In the genomic region with DNA sequence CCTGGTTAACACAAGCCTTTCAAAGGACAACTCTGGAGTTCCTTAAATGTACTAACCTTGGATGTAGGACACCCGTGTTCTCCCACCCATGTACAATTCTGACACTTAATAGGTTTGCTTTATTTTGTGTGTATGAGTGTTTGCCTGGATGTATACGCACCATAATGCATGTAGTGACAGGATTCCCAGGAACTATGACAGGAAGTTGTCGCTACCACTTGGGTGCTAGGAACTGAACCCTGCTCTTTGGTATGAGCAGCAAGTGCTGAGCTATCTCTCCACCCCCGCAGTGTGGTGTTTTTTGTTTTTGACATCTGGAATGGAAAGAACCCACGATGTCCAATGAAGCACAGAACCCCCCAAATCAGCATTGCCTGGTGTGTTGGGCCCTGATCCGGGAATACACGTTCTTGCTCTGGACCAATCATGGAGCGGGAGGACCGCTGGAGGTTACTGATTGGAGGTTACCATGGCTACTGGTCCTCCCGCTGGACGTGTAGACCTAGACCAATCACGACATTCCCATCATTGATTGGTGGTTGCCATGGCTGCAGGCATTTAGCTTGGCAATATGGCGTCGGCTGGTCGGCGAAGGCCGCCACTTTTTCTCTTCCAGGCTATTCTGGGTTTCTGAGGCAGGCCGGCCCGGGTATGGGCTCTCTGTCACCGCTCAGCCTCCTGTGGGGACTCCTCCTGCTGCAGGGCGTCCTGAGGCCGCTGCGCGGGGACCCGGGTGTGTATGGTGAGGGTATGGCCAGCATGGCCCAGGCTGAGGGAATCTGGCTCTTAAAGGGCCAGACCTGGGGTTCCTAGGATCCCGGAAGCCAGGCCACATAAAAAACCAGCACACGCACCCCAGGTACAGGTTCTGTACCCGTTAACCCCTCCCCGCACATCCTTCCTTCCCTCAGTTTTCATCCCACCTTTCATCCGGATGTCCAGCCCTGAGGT, we compare ENCODE assay signal across 8 mouse cellular contexts. TPM values are rescaled to one million over a fixed set of nuclear protein-coding genes. Genes with fewer than 3 reads are reported as not detected.
A peak's percentile ranks its signal among the peaks of the same experiment; 100 is the strongest.
DNase-seq lines count a peak whose midpoint lies in the region; ATAC-seq lines count a peak whose summit lies in the region.

No protein-coding gene starts in this region.

- intact Hi-C loops in gastrocnemius, postnatal 36 days (cut with DNase I) = loop anchor here (1.0 kb wide), 1 partner anchor 29 kb away; no protein-coding TSS in a partner anchor

- no peaks in the 10 kb centered on the region for H3K27me3 ChIP-seq in embryonic facial prominence, embryonic 10.5 days (replicated peaks; ENCODE audit: low read depth, poor library complexity, severe bottlenecking)

- H3K27ac ChIP-seq in embryonic facial prominence, embryonic 10.5 days (replicated peaks) = peak overlapping the region; percentile 85

- peaks cover 42% of the 10 kb centered on the region for H3K36me3 ChIP-seq in embryonic facial prominence, embryonic 10.5 days (replicated peaks)

- H3K9me3 ChIP-seq in embryonic facial prominence, embryonic 10.5 days = no peaks in the 10 kb centered on the region

- ATAC-seq in inflammation-experienced regulatory T-cells, adult 6 months = peak; percentile 92
- peak; percentile 68 for ATAC-seq in megakaryocyte, adult 5-6 weeks (ENCODE audit: poor library complexity, severe bottlenecking)

- H3K4me3 ChIP-seq in embryonic facial prominence, embryonic 10.5 days = peak overlapping the region; percentile 89

- DNase-seq in adrenal gland, postnatal 10 days = peak; percentile 96
- peak; percentile 93 for DNase-seq in embryonic facial prominence, embryonic 10.5 days (ENCODE audit: low spot score)
- peak; percentile 78 to 86 for DNase-seq in gastrocnemius, postnatal 36 days
- DNase-seq in left cerebral cortex, adult 8-10 months (ENCODE audit: low spot score in 2 of 2) = peak; percentile 84 to 98
- peak; percentile 97 for DNase-seq in right cerebral cortex, adult 18-20 months
- DNase-seq in urinary bladder, adult 18-20 months (ENCODE audit: low spot score in 2 of 2) = peak; percentile 82 to 89

- 6% methylated on average over 30 of the region's 30 CpGs for WGBS in embryonic facial prominence, embryonic 10.5 days

- peaks cover 11% of the 10 kb centered on the region for H3K4me1 ChIP-seq in embryonic facial prominence, embryonic 10.5 days

RNA-seq across cellular contexts. Expression of a gene that starts 19.6 kb away (rescaled TPM):
- total RNA-seq in adrenal gland, postnatal 10 days (2021) = 10 to 100 TPM; 35.3 to 36.8 TPM
- 114 TPM in 2 replicates for polyA plus RNA-seq in embryonic facial prominence, embryonic 10.5 days (2016; fragmentation: Nextera tagmentation; extraction: Ambion mirVana)
- total RNA-seq in gastrocnemius, postnatal 36 days (2021) = 10 to 100 TPM; 12.5 to 13.5 TPM
- 10 to 100 TPM; 59.6 to 62.1 (median 60.8) TPM for polyA plus RNA-seq in inflammation-experienced regulatory T-cells, adult 6 months (2017; shearing (Covaris generic))
- total RNA-seq in left cerebral cortex, adult 8-10 months (2022) = 10 to 100 TPM; 24.3 to 27.5 (median 25.7) TPM
- total RNA-seq in megakaryocyte, adult 5-6 weeks (2015) = 8.0 and 8.6 TPM in 2 replicates
- total RNA-seq in megakaryocyte, adult 5-6 weeks (2017) = 11.6 and 20.7 TPM in 2 replicates

RNA-seq across cellular contexts. Expression of a gene that starts 19.6 kb away (rescaled TPM):
- 10 to 100 TPM; 42.0 to 49.9 TPM for total RNA-seq in adrenal gland, postnatal 10 days (2021)
- 83.7 and 88.2 TPM in 2 replicates for polyA plus RNA-seq in embryonic facial prominence, embryonic 10.5 days (2016; fragmentation: Nextera tagmentation; extraction: Ambion mirVana)
- 10 to 100 TPM; 40.2 to 44.4 TPM for total RNA-seq in gastrocnemius, postnatal 36 days (2021)
- 10 to 100 TPM; 43.2 to 54.2 (median 51.1) TPM for polyA plus RNA-seq in inflammation-experienced regulatory T-cells, adult 6 months (2017; shearing (Covaris generic))
- 10 to 100 TPM; 30.2 to 38.8 (median 32.8) TPM for total RNA-seq in left cerebral cortex, adult 8-10 months (2022)
- total RNA-seq in megakaryocyte, adult 5-6 weeks (2015) = 24.8 and 28.0 TPM in 2 replicates
- 15.6 and 20.0 TPM in 2 replicates for total RNA-seq in megakaryocyte, adult 5-6 weeks (2017)

RNA-seq across cellular contexts. Expression of a gene that starts 29.9 kb away (rescaled TPM):
- 10 to 100 TPM; 54.1 to 59.2 TPM for total RNA-seq in adrenal gland, postnatal 10 days (2021)
- polyA plus RNA-seq in embryonic facial prominence, embryonic 10.5 days (2016; fragmentation: Nextera tagmentation; extraction: Ambion mirVana) = 40.8 and 45.0 TPM in 2 replicates
- total RNA-seq in gastrocnemius, postnatal 36 days (2021) = 10 to 100 TPM; 28.4 to 30.6 TPM
- polyA plus RNA-seq in inflammation-experienced regulatory T-cells, adult 6 months (2017; shearing (Covaris generic)) = 10 to 100 TPM; 27.5 to 34.3 (median 30.3) TPM
- 10 to 100 TPM; 55.7 to 63.9 (median 61.6) TPM for total RNA-seq in left cerebral cortex, adult 8-10 months (2022)
- total RNA-seq in megakaryocyte, adult 5-6 weeks (2015) = 15.2 and 16.6 TPM in 2 replicates
- 19.4 and 24.0 TPM in 2 replicates for total RNA-seq in megakaryocyte, adult 5-6 weeks (2017)

RNA-seq across cellular contexts. Expression of a gene that starts 45.8 kb away (rescaled TPM):
- 10 to 100 TPM; 10.7 to 14.2 TPM for total RNA-seq in adrenal gland, postnatal 10 days (2021)
- 16.7 and 18.2 TPM in 2 replicates for polyA plus RNA-seq in embryonic facial prominence, embryonic 10.5 days (2016; fragmentation: Nextera tagmentation; extraction: Ambion mirVana)
- 1 to 10 TPM; 3.1 to 3.6 TPM for total RNA-seq in gastrocnemius, postnatal 36 days (2021)
- polyA plus RNA-seq in inflammation-experienced regulatory T-cells, adult 6 months (2017; shearing (Covaris generic)) = 10 to 100 TPM; 14.7 to 22.6 (median 20.1) TPM
- total RNA-seq in left cerebral cortex, adult 8-10 months (2022) = 10 to 100 TPM; 24.9 to 28.0 (median 27.0) TPM
- total RNA-seq in megakaryocyte, adult 5-6 weeks (2015) = 6.5 and 7.7 TPM in 2 replicates
- total RNA-seq in megakaryocyte, adult 5-6 weeks (2017) = 7.2 and 15.1 TPM in 2 replicates

RNA-seq across cellular contexts. Expression of a gene that starts 58.0 kb away (rescaled TPM):
- total RNA-seq in adrenal gland, postnatal 10 days (2021) = 100 to 1,000 TPM; 212 to 221 TPM
- polyA plus RNA-seq in embryonic facial prominence, embryonic 10.5 days (2016; fragmentation: Nextera tagmentation; extraction: Ambion mirVana) = 453 and 454 TPM in 2 replicates
- 100 to 1,000 TPM; 133 to 145 TPM for total RNA-seq in gastrocnemius, postnatal 36 days (2021)
- polyA plus RNA-seq in inflammation-experienced regulatory T-cells, adult 6 months (2017; shearing (Covaris generic)) = 100 to 1,000 TPM in 1 of 3 experiments, 10 to 100 TPM in 2; 41.3 to 124 (median 59.1) TPM
- 100 to 1,000 TPM; 104 to 114 (median 110) TPM for total RNA-seq in left cerebral cortex, adult 8-10 months (2022)
- 561 and 605 TPM in 2 replicates for total RNA-seq in megakaryocyte, adult 5-6 weeks (2015)
- 974 and 1,002 TPM in 2 replicates for total RNA-seq in megakaryocyte, adult 5-6 weeks (2017)

Comparison
In these comparisons a context has a peak if more than half of its experiments do, and no peak if none do; other contexts are left out.
1. Peak in every context shown above with its lines: DNase-seq, ATAC-seq, H3K4me3 ChIP-seq and H3K27ac ChIP-seq.